Mouse (Mus musculus): ENCODE data around the gene Acvrl1. TPM values are rescaled to one million over a fixed set of nuclear protein-coding genes. Genes with fewer than 3 reads are reported as not detected.

The Acvrl1 gene
- polyA plus RNA-seq, 1 experiment from 2014 or later = 3.2 TPM

DNA sequence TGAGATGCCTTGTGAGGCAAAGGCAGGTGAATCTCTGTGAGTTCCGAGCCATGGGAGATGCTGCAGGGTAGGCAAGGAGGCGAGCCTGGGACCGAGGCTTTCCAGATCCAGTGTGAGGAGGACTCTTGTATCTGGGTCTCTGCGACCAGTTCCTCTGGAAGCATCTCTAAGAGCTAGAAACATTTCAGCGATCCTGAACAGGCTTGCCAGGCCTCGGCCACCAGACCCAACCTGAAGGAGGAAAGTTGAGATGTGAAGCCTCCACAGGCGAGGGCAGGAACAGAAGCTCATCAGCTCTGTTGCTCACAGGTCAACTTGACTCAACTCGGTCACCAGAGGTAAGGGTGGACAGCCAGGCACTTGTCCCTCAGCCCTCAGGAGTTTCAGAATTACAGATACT, 36.8 kb upstream of the Acvrl1 start:
- Histone ChIP-seq H3K27me3 (ENCODE audit: control insufficient read depth, insufficient read depth, low read depth, low read length) (no peaks in the 10 kb centered on the region), H3K9ac (ENCODE audit: low read depth, low read length) (no peak overlapping the region), H3K4me1 (ENCODE audit: control insufficient read depth, low read depth, low read length) (peaks cover 6% of the 10 kb centered on the region), H3K27ac (ENCODE audit: low read length) (no peak overlapping the region), H3K36me3 (ENCODE audit: control insufficient read depth, insufficient read depth) (no peaks in the 10 kb centered on the region), H3K9me3 (replicated peaks; ENCODE audit: control insufficient read depth, low read length) (no peaks in the 10 kb centered on the region), H3K4me3 (ENCODE audit: low read depth, low read length) (no peak overlapping the region), H3K4me2 (ENCODE audit: low read depth, low read length) (no peak overlapping the region)
- 60% methylated on average over 8 of the region's 8 CpGs for WGBS (ENCODE audit: insufficient replicate concordance)
- no peak for ATAC-seq (ENCODE audit: low read depth)

GRCm38 (mm10) chr15:101092121-101092828, 36.0 kb upstream of the Acvrl1 start:
- Histone ChIP-seq H3K4me1 (ENCODE audit: control insufficient read depth, low read depth, low read length) (peaks cover 6% of the 10 kb centered on the region), H3K27me3 (ENCODE audit: control insufficient read depth, insufficient read depth, low read depth, low read length) (no peaks in the 10 kb centered on the region), H3K36me3 (ENCODE audit: control insufficient read depth, insufficient read depth) (no peaks in the 10 kb centered on the region), H3K4me2 (ENCODE audit: low read depth, low read length) (no peak overlapping the region), H3K9ac (ENCODE audit: low read depth, low read length) (no peak overlapping the region), H3K4me3 (ENCODE audit: low read depth, low read length) (no peak overlapping the region), H3K27ac (ENCODE audit: low read length) (no peak overlapping the region), H3K9me3 (replicated peaks; ENCODE audit: control insufficient read depth, low read length) (no peaks in the 10 kb centered on the region)
- 39% methylated on average over 14 of the region's 14 CpGs for WGBS (ENCODE audit: insufficient replicate concordance)
- ATAC-seq (ENCODE audit: low read depth) = peak; percentile 28; the same call in 1 of the 2 replicates

- no peak overlapping the region for H3K4me2 ChIP-seq (ENCODE audit: low read depth, low read length)
- peaks cover 6% of the 10 kb centered on the region for H3K4me1 ChIP-seq (ENCODE audit: control insufficient read depth, low read depth, low read length)
- no peaks in the 10 kb centered on the region for H3K36me3 ChIP-seq (ENCODE audit: control insufficient read depth, insufficient read depth)
- H3K4me3 ChIP-seq (ENCODE audit: low read depth, low read length) = no peak overlapping the region
- WGBS (ENCODE audit: insufficient replicate concordance) = 39% methylated on average over 25 of the region's 25 CpGs
- H3K9ac ChIP-seq (ENCODE audit: low read depth, low read length) = no peak overlapping the region
- H3K9me3 ChIP-seq (replicated peaks; ENCODE audit: control insufficient read depth, low read length) = no peaks in the 10 kb centered on the region
- no peak overlapping the region for H3K27ac ChIP-seq (ENCODE audit: low read length)
- no peaks in the 10 kb centered on the region for H3K27me3 ChIP-seq (ENCODE audit: control insufficient read depth, insufficient read depth, low read depth, low read length)
- ATAC-seq (ENCODE audit: low read depth) = peak; percentile 37; the same call in 1 of the 2 replicates
These were observed 35.3 kb upstream of the Acvrl1 start for GRCm38 (mm10) chr15:101092829-101093648.

DNA sequence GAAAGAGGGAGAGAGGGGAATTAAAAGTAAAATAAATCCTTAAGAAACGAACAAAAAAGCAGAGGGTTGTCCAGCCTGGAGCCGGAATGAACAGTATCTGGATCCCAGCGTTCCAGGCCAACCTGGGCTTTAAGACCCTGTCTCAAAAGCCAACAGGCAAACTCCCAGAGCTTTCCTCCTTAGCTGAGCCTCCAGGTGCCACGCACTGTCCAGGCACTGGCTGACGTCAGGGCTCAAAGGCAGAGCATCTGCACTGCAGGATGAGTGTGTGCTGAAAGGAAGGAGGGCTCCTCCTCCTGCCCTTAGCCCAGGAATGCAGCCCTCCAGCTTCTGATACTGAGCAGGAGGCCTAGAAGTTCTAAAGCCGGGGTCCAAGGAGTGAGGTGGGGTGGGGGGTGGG, 34.3 kb upstream of the Acvrl1 start:
- no peak for ATAC-seq (ENCODE audit: low read depth)
- no peaks in the 10 kb centered on the region for H3K36me3 ChIP-seq (ENCODE audit: control insufficient read depth, insufficient read depth)
- 68% methylated on average over 6 of the region's 6 CpGs for WGBS (ENCODE audit: insufficient replicate concordance)
- no peak overlapping the region for H3K4me2 ChIP-seq (ENCODE audit: low read depth, low read length)
- H3K9me3 ChIP-seq (replicated peaks; ENCODE audit: control insufficient read depth, low read length) = no peaks in the 10 kb centered on the region
- no peak overlapping the region for H3K9ac ChIP-seq (ENCODE audit: low read depth, low read length)
- peaks cover 6% of the 10 kb centered on the region for H3K4me1 ChIP-seq (ENCODE audit: control insufficient read depth, low read depth, low read length)
- H3K27ac ChIP-seq (ENCODE audit: low read length) = no peak overlapping the region
- no peak overlapping the region for H3K4me3 ChIP-seq (ENCODE audit: low read depth, low read length)
- peaks cover 1% of the 10 kb centered on the region for H3K27me3 ChIP-seq (ENCODE audit: control insufficient read depth, insufficient read depth, low read depth, low read length)

DNA sequence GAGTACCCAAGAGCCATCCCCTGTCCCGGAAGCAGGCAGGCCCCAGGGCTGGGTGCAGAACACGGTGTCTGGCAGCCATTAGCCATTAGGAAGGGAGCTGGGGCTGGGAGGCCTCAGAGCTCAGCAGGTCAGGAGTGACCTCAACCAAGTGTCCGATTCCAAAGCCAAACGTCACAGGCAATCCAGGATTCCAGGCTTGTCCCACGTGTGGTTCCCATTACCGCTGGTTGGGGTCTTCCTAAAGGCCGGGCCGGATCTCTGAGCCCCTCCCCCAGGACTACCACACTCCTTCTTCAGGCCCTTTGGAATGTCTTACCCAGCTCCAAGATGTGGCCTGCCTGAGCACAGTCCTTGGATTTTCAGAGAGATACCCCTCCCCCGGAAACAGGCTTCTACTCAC, 33.3 kb upstream of the Acvrl1 start:
- no peak overlapping the region for H3K4me2 ChIP-seq (ENCODE audit: low read depth, low read length)
- no peak overlapping the region for H3K9ac ChIP-seq (ENCODE audit: low read depth, low read length)
- H3K27ac ChIP-seq (ENCODE audit: low read length) = no peak overlapping the region
- peaks cover 3% of the 10 kb centered on the region for H3K27me3 ChIP-seq (ENCODE audit: control insufficient read depth, insufficient read depth, low read depth, low read length)
- 62% methylated on average over 9 of the region's 9 CpGs for WGBS (ENCODE audit: insufficient replicate concordance)
- peaks cover 6% of the 10 kb centered on the region for H3K4me1 ChIP-seq (ENCODE audit: control insufficient read depth, low read depth, low read length)
- H3K36me3 ChIP-seq (ENCODE audit: control insufficient read depth, insufficient read depth) = no peaks in the 10 kb centered on the region
- no peak for ATAC-seq (ENCODE audit: low read depth)
- H3K4me3 ChIP-seq (ENCODE audit: low read depth, low read length) = no peak overlapping the region
- H3K9me3 ChIP-seq (replicated peaks; ENCODE audit: control insufficient read depth, low read length) = no peaks in the 10 kb centered on the region

DNA sequence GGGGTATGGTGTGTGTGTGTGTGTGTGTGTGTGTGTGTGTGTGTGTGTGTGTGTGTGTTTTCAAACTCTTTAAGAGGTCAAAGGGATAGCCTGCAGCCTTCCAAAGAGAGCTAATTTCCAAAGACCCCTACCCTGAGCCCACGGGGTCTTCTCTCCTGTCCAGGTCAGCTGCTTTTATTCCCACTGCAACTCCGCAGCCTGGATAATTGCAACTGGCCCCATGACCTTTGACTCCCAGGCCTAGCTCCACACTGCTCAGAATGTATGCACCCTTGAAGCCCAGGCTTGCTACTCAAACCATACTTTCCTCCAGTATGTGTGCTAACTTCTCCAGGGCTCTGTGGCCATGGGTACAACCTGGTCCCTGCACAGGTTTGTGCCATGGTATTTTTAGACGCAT, 32.9 kb upstream of the Acvrl1 start:
- Histone ChIP-seq H3K4me1 (ENCODE audit: control insufficient read depth, low read depth, low read length) (peaks cover 6% of the 10 kb centered on the region), H3K36me3 (ENCODE audit: control insufficient read depth, insufficient read depth) (no peaks in the 10 kb centered on the region), H3K9ac (ENCODE audit: low read depth, low read length) (no peak overlapping the region), H3K4me2 (ENCODE audit: low read depth, low read length) (no peak overlapping the region), H3K4me3 (ENCODE audit: low read depth, low read length) (no peak overlapping the region), H3K9me3 (replicated peaks; ENCODE audit: control insufficient read depth, low read length) (no peaks in the 10 kb centered on the region), H3K27me3 (ENCODE audit: control insufficient read depth, insufficient read depth, low read depth, low read length) (peaks cover 3% of the 10 kb centered on the region), H3K27ac (ENCODE audit: low read length) (no peak overlapping the region)
- WGBS (ENCODE audit: insufficient replicate concordance) = 65% methylated on average over 3 of the region's 3 CpGs
- no peak for ATAC-seq (ENCODE audit: low read depth)

DNA sequence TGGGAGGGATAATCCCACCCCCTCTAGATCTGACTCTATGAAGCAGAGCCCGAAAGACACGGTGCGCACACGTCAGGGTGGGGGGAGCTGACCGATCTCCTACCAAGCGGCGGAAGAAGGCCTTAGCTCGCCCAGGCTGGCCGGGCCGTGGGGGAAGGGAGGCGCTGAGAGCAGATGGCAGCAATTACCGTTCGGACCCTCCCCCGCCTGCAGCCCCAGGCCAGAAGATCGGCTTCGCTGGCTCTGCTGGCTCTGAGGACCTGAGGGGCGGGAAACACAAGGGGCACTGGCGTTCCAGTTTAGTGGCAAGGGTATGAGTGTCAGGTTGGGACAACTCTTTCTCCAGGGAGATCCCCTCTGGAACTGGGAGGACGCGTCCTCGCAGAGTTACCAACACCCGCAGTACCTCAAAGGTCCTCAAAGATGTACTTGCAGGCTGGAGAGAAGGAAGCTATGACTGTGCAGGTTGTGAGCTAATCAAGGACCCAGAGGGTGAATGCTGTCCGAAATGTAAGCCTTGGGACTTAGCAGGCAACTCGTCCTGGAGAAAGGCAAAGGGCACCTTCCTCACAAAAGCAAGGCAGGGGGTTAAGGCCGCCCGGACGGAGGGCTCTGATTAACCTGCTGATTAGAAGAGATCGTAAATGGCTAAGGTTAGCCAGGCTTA, 30.2 kb upstream of the Acvrl1 start:
- Histone ChIP-seq H3K27me3 (ENCODE audit: control insufficient read depth, insufficient read depth, low read depth, low read length) (peaks cover 3% of the 10 kb centered on the region), H3K9ac (ENCODE audit: low read depth, low read length) (no peak overlapping the region), H3K27ac (ENCODE audit: low read length) (no peak overlapping the region), H3K4me1 (ENCODE audit: control insufficient read depth, low read depth, low read length) (no peaks in the 10 kb centered on the region), H3K9me3 (replicated peaks; ENCODE audit: control insufficient read depth, low read length) (no peaks in the 10 kb centered on the region), H3K4me3 (ENCODE audit: low read depth, low read length) (no peak overlapping the region), H3K36me3 (ENCODE audit: control insufficient read depth, insufficient read depth) (no peaks in the 10 kb centered on the region), H3K4me2 (ENCODE audit: low read depth, low read length) (no peak overlapping the region)
- ATAC-seq (ENCODE audit: low read depth) = no peak
- WGBS (ENCODE audit: insufficient replicate concordance) = 8% methylated on average over 28 of the region's 28 CpGs

DNA sequence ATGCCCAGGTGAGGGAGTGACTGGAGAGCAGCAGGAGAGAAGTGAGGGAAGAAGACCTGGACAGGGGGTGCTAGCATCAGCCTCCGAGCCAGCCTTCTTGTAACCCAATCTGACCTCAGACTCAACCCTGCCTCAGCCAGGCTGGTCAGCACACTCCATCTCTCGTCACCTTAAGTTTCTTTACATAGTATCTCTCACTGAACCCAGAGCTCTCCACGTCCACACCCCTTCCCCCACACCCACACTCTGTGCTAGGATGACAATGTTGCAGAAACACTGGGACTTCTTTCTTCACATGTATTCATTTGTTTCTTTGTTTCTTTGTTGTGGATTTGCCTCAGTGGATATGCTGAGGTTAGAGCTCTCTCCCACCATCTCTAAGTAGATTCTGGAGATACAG, 27.3 kb upstream of the Acvrl1 start:
- H3K27me3 ChIP-seq (ENCODE audit: control insufficient read depth, insufficient read depth, low read depth, low read length) = peaks cover 3% of the 10 kb centered on the region
- no peak overlapping the region for H3K9ac ChIP-seq (ENCODE audit: low read depth, low read length)
- H3K36me3 ChIP-seq (ENCODE audit: control insufficient read depth, insufficient read depth) = no peaks in the 10 kb centered on the region
- no peak overlapping the region for H3K4me2 ChIP-seq (ENCODE audit: low read depth, low read length)
- no peak overlapping the region for H3K4me3 ChIP-seq (ENCODE audit: low read depth, low read length)
- WGBS (ENCODE audit: insufficient replicate concordance) = 47% methylated on average over 2 of the region's 3 CpGs
- no peak for ATAC-seq (ENCODE audit: low read depth)
- no peaks in the 10 kb centered on the region for H3K4me1 ChIP-seq (ENCODE audit: control insufficient read depth, low read depth, low read length)
- H3K27ac ChIP-seq (ENCODE audit: low read length) = no peak overlapping the region
- no peaks in the 10 kb centered on the region for H3K9me3 ChIP-seq (replicated peaks; ENCODE audit: control insufficient read depth, low read length)

All from liver, embryonic 16.5 days (tissue).